Mouse (Mus musculus) liver, embryonic 14.5 days (tissue): ENCODE data around the gene Dennd2a. TPM values are rescaled to one million over a fixed set of nuclear protein-coding genes. Genes with fewer than 3 reads are reported as not detected.
A peak's percentile ranks its signal among the peaks of the same experiment; 100 is the strongest.

Experiments used
- ATAC-seq: fragments of 200-750 bp; cut with Nextera tagmentation; 2 replicates; pipeline ENCODE4 v1.8.0; 2017; ENCODE audit warnings: moderate number of reproducible peaks, mild to moderate bottlenecking, moderate library complexity; ENCODE audit not compliant: insufficient read depth
- DNase-seq, 3 experiments: peaks; one replicate each; pipeline ENCODE4 v3.0.0-alpha.2; 2012 to 2013; ENCODE audit warnings: low read depth in 3 of 3, low spot score in 3 of 3
- H3K27ac ChIP-seq: fragments of 300-500 bp; sonication (generic); 2 replicates; pipeline ENCODE4 v1.5.1; 2014; ENCODE audit warnings: moderate library complexity, mild to moderate bottlenecking, control low read depth, inconsistent platforms
- H3K27me3 ChIP-seq: fragments of 300-500 bp; sonication (generic); 2 replicates; pipeline ENCODE4 v1.6.1; 2014; ENCODE audit warnings: mild to moderate bottlenecking, low read length, moderate library complexity; ENCODE audit not compliant: control insufficient read depth, insufficient read depth
- H3K36me3 ChIP-seq: fragments of 300-500 bp; sonication (generic); replicated peaks from 2 replicates; pipeline ENCODE4 v1.6.1; 2014; ENCODE audit warnings: low read depth; ENCODE audit not compliant: control insufficient read depth, insufficient read depth
- H3K4me1 ChIP-seq, 2 experiments: fragments of 200-500 bp in 1 of 2; fragments of 300-500 bp in 1 of 2; sonication (generic) in 1 of 2; replicated peaks; 2 replicates each; pipeline ENCODE4 v1.6.1; 2012 to 2014; ENCODE audit warnings: antibody characterized with exemption in 1 of 2, inconsistent platforms in 1 of 2, low read length in 1 of 2; ENCODE audit not compliant: control insufficient read depth in 2 of 2, insufficient read depth in 2 of 2
- H3K4me2 ChIP-seq: fragments of 300-500 bp; sonication (generic); 2 replicates; pipeline ENCODE4 v1.6.1; 2014; ENCODE audit warnings: low read depth, mild to moderate bottlenecking, control low read depth, moderate library complexity
- H3K4me3 ChIP-seq, 2 experiments: fragments of 200-500 bp in 1 of 2; fragments of 300-500 bp in 1 of 2; sonication (generic) in 1 of 2; 2 replicates each; pipeline ENCODE4 v1.5.1; 2012 to 2014; ENCODE audit warnings: low read depth in 2 of 2, low read length in 2 of 2, mild to moderate bottlenecking in 2 of 2, control low read depth in 1 of 2, inconsistent platforms in 1 of 2, moderate library complexity in 1 of 2; ENCODE audit not compliant: insufficient read depth in 1 of 2
- H3K9ac ChIP-seq: fragments of 300-500 bp; sonication (generic); replicated peaks from 2 replicates; pipeline ENCODE4 v1.6.1; 2014; ENCODE audit warnings: mild to moderate bottlenecking, control low read depth, moderate library complexity
- H3K9me3 ChIP-seq: fragments of 300-500 bp; sonication (generic); 2 replicates; pipeline ENCODE4 v1.6.1; 2016; ENCODE audit warnings: low read length, mixed read lengths; ENCODE audit not compliant: control insufficient read depth
- CTCF ChIP-seq: IDR thresholded peaks from 2 replicates; pipeline ENCODE4 v1.5.1; 2016; ENCODE audit warnings: antibody characterized with exemption, low read depth, control low read depth
- EP300 ChIP-seq: IDR thresholded peaks from 2 replicates; pipeline ENCODE4 v1.6.1; 2016; ENCODE audit warnings: antibody characterized with exemption, low read depth
- WGBS: fragments of 180-500 bp; shearing (Covaris S2); extraction: QIAGEN DNeasy Blood & Tissue Kit; methylation state at CpG from one replicate; pipeline ENCODE4 v1.1.7; 2014; ENCODE audit not compliant: insufficient replicate concordance; 5-methylcytosine and 5-hydroxymethylcytosine counted together
- polyA plus RNA-seq, 2 experiments: library from polyadenylated mRNA; depleted of rRNA in 1 of 2; stranded (reverse) in 1 of 2; unstranded in 1 of 2; fragments of >200 nt; fragmentation: Nextera tagmentation in 1 of 2; extraction: Ambion mirVana in 1 of 2; gene quantifications; 2 replicates each; pipeline versions ENCODE4 v1.2.1 to v1.2.3; 2012 to 2014

The Dennd2a gene
- polyA plus RNA-seq, 2 experiments, result 1.0 to 1.4 TPM

- Histone ChIP-seq H3K4me3 (no peak overlapping the region), H3K36me3 (no peaks in the 10 kb centered on the region), H3K4me2 (no peak overlapping the region), H3K27ac (no peak overlapping the region), H3K4me1 (peaks cover 0 to 23% of the 10 kb centered on the region in 2 experiments; a peak in 2 of 4 replicates), H3K27me3 (no peaks in the 10 kb centered on the region), H3K9me3 (no peaks in the 10 kb centered on the region), H3K9ac (no peak overlapping the region)
- no peak for ATAC-seq
- 39% methylated on average over 2 of the region's 2 CpGs for WGBS
- no peak for TF ChIP-seq EP300
- TF ChIP-seq CTCF, result no peak
- DNase-seq, result no peak
Measured at GRCm38 (mm10) chr6:39540563-39540962, 17.1 kb downstream of the Dennd2a start.

GRCm38 (mm10) chr6:39539679-39540155 lies 17.9 kb downstream of the Dennd2a start:
- Histone ChIP-seq H3K4me2 (no peak overlapping the region), H3K9me3 (no peaks in the 10 kb centered on the region), H3K27ac (no peak overlapping the region), H3K4me1 (peaks cover 0 to 23% of the 10 kb centered on the region in 2 experiments; a peak in 2 of 4 replicates), H3K36me3 (no peaks in the 10 kb centered on the region), H3K9ac (no peak overlapping the region), H3K4me3 (no peak overlapping the region), H3K27me3 (no peaks in the 10 kb centered on the region)
- ATAC-seq (peak; percentile 58), DNase-seq (no peak)
- TF ChIP-seq EP300 (no peak), CTCF (no peak)
- 16% methylated on average over 7 of the region's 7 CpGs for WGBS

- 14% methylated on average over 8 of the region's 8 CpGs for WGBS
- Histone ChIP-seq H3K27me3 (no peaks in the 10 kb centered on the region), H3K36me3 (no peaks in the 10 kb centered on the region), H3K27ac (no peak overlapping the region), H3K4me2 (no peak overlapping the region), H3K4me1 (peaks cover 0 to 20% of the 10 kb centered on the region in 2 experiments; a peak in 2 of 4 replicates), H3K9ac (no peak overlapping the region), H3K9me3 (no peaks in the 10 kb centered on the region), H3K4me3 (no peak overlapping the region)
- no peak for TF ChIP-seq EP300
- DNase-seq (no peak), ATAC-seq (no peak)
Measured at GRCm38 (mm10) chr6:39538227-39538626, 19.4 kb downstream of the Dennd2a start.

GRCm38 (mm10) chr6:39537276-39537675 lies 20.4 kb downstream of the Dennd2a start:
- ATAC-seq, result no peak
- Histone ChIP-seq H3K4me2 (no peak overlapping the region), H3K27ac (no peak overlapping the region), H3K9me3 (no peaks in the 10 kb centered on the region), H3K36me3 (no peaks in the 10 kb centered on the region), H3K4me3 (no peak overlapping the region), H3K27me3 (no peaks in the 10 kb centered on the region), H3K9ac (no peak overlapping the region), H3K4me1 (peaks cover 0 to 14% of the 10 kb centered on the region in 2 experiments; a peak in 2 of 4 replicates)
- no peak for DNase-seq
- no peak for TF ChIP-seq EP300
- TF ChIP-seq CTCF, result no peak
- 66% methylated on average over 5 of the region's 5 CpGs for WGBS

- WGBS, result 45% methylated on average over 1 of the region's 1 CpGs
Measured at GRCm38 (mm10) chr6:39536621-39537020, 21.0 kb downstream of the Dennd2a start.

More at GRCm38 (mm10) chr6:39536621-39537020, 21.0 kb downstream of the Dennd2a start:
- DNase-seq (no peak), ATAC-seq (no peak)
- no peaks in the 10 kb centered on the region for H3K36me3 ChIP-seq
- peaks cover 0 to 14% of the 10 kb centered on the region in 2 experiments; a peak in 2 of 4 replicates for H3K4me1 ChIP-seq
- H3K27ac ChIP-seq, result no peak overlapping the region
- no peak overlapping the region for H3K9ac ChIP-seq
- H3K4me2 ChIP-seq, result no peak overlapping the region
- H3K4me3 ChIP-seq, result no peak overlapping the region
- no peaks in the 10 kb centered on the region for H3K9me3 ChIP-seq
- no peaks in the 10 kb centered on the region for H3K27me3 ChIP-seq
- no peak for TF ChIP-seq EP300
- TF ChIP-seq CTCF, result no peak
